In genomic region chr14:10047123-10047783, GRCm38 (mm10) we compare ENCODE assay signal across 12 mouse cellular contexts.
"Had no signal": no experiment of that assay in that cellular context is flagged by ENCODE, and none has a peak within 500 bp of the region (broad histone marks: within the 10 kb centered on the region; RNA-seq: fewer than 3 reads in every experiment).

No protein-coding gene starts in this region.

- ATAC-seq: liver, embryonic 12.5 days had no signal

- H3K27me3 ChIP-seq: liver, embryonic 12.5 days; neural tube, embryonic 15.5 days had no signal

- H3K4me2 ChIP-seq: liver, embryonic 12.5 days; lung, embryonic 14.5 days; neural tube, embryonic 15.5 days had no signal

- H3K9me3 ChIP-seq: limb, embryonic 10.5 days; liver, embryonic 12.5 days; neural tube, embryonic 15.5 days had no signal

- H3K4me3 ChIP-seq: left cerebral cortex, adult 2 months; limb, embryonic 10.5 days; liver, embryonic 12.5 days; myocyte; neural tube, embryonic 15.5 days had no signal

- H3K4me1 ChIP-seq: liver, embryonic 12.5 days had no signal

- H3K9ac ChIP-seq: liver, embryonic 12.5 days; lung, embryonic 14.5 days; neural tube, embryonic 15.5 days had no signal

- DNase-seq: kidney, postnatal 25 days; lung, postnatal 14 days; right cerebral cortex, adult 18-20 months; thymus, adult 18-20 months; thymus, postnatal 25 days had no signal

- H3K27ac ChIP-seq: left cerebral cortex, adult 2 months; limb, embryonic 10.5 days; liver, embryonic 12.5 days; neural tube, embryonic 15.5 days; stomach, postnatal 0 days had no signal

- H3K36me3 ChIP-seq: limb, embryonic 10.5 days; liver, embryonic 12.5 days; neural tube, embryonic 15.5 days had no signal
